Mouse (Mus musculus): ENCODE results near the gene Defb42.

The Defb42 gene

DNA sequence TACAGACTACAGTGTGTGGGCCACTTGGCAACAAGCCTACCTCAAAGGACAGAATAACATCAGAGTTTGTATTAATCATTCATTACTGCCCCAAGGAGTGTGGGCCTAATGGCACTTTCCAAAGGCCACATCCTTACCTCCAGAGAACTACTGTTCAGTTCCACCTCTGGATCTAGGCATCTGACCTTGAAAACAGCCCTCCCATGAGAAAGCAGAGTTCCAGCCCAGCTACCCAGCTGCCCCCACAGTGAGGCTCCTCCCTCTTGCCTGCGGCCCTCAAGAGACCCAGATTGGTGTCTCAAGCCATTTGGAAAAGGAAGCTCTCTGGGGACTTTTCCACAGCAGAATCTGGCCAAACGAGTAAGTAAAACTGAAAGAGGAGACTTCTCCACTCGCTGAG, at the start of gene Defb42:
Defb42 (plus strand) TSS at position 301 of the 400 bp plus-strand sequence.
- DNase-seq, result no peak

DNA sequence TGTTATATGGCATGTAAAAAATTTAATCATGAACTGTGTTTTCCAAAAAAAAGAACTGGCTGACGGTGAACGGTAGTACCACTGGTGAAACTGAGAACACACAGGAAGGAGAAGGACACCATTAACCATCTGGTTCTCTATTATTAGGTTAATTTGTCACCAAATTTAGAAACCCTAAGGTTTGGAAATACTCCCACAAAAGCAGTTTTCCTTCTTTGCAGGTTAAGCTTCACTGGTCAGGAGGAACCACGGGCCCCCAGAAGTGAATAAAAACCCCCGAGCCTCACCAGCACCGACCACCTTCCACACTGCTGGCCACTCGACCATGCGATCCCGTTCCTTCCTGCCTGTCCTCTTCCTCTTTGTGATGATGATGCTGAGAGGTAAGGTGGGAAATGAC, 49.0 kb upstream of the Defb42 start, which contains the start of gene Defb47:
Defb47 (plus strand) TSS at position 301 of the 400 bp plus-strand sequence.
- no peak for DNase-seq

DNA sequence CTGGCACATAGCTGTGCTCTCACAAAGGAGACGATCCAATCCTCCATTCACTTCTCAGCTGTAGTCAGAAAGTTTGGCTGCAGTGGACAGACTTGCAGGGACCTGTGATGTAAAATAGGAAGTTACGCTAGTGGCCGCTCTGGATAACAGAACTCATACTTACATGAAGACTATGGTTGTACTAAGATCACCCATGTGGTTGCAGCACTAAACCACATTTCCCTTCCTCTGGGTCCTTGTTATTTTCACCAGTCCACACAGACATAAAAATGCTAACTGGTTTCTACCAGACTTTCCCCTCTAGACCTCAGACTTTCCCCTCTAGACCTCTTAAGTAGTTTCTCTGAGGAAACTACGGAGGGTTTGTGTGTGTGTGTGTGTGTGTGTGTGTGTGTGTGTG, 47.8 kb upstream of the Defb42 start:
- DNase-seq, result no peak

DNA sequence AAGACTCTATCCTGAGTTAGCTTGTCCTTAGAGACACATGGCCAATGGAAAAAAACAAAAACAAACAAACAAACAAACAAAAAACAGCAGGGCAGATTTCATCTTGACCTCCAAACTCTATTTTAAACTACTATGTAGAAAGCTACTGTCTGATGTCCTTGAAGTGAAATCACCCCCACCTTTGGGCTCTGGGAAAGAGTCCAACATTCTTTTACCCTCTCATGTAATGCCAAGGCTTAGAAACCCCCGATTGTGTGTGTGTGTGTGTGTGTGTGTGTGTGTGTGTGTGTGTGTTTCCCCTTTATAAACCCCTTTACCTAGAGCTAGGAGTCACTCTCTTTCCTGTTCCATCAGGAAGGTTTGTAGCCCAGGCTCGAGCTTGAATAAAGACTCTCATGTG, 44.2 kb upstream of the Defb42 start:
- no peak for DNase-seq

DNA sequence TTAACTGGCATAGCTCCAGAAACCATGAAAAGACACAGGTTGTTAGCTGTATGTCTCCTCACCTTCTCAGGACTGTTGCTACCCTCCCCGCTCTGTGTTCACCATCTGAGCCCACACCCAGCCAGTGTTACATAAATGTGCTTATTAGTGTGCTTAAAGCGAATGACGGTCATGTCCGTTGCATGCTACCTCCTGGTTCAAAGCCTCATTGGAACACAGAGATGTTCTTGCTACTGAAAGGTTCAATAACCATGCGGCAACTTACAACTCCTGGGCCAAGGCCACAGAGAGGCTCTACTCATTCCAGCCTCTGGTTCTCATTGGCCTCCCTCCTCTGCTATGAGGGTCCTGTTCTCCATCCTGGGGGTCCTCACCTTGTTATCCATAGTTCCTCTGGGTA, 35.3 kb upstream of the Defb42 start, which contains the start of gene Defb43:
Defb43 (plus strand) TSS at position 301 of the 400 bp plus-strand sequence.
- DNase-seq, result no peak

DNA sequence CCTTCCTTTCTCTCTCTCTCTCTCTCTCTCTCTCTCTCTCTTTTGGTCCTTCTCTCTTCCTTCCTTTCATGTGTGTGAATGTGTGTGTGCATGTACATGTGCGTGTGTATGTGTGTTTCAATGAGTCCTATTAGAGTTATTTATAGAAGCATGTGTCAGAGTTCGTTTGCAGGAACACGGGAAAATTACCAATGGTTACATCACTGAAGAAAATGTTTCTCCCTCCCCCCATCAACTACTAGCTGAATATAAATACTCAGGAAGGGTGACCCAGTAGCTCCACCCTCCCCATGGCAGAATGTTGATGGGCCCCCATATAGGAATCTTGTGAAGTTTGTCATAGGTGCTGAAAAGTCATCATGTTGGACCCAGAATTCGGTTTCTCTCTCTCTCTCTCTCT, 33.7 kb upstream of the Defb42 start:
- DNase-seq, result no peak

DNA sequence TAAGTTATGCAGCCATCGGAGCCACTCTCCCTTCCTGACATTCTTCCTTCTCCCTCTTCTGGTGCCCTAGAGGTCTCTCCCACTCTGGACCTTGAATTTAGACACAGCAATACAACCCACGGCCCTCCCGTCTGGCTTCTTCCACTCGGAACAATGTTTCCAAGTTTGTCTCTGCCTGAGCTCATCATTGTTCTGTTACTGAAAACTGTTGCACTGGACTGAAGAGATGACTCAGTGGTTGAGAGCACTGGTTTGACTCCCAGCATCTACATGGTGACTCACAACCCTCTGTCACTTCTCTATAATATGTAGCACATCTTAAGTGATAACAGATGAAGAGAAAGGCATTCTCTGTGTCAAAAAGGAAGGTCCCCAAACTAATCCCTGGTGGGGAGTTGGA, 32.1 kb upstream of the Defb42 start:
- DNase-seq, result no peak

DNA sequence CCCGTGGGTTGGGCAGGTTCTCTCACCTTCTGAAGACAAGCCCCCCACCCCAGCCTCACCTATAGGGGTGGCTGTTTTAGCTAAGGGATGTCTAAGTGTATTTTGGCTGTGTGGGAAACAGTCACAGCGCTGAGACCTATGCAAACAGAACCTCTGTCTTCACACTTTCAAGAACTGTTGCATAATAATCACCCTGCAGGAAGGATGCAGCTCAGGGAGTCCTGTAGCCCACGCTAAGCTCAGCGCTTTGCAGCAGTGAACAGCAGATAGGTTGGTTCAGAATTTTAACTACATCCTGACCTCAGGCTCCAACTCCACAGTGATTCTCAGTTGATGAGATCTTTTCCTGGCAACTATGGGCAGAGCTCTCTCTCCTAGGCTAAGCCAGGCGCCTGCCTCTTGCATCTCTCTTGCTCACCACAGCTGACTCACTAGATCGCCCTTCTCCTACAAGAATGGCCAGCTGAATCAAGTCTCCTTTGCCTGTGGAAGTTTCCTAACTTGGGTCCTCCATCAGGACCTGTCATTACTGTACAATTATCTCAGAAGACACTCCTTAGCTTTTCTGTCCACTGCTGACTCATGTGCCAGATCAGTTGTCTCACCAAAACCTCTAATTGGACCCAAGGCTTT, 26.2 kb upstream of the Defb42 start:
- DNase-seq, result no peak

DNA sequence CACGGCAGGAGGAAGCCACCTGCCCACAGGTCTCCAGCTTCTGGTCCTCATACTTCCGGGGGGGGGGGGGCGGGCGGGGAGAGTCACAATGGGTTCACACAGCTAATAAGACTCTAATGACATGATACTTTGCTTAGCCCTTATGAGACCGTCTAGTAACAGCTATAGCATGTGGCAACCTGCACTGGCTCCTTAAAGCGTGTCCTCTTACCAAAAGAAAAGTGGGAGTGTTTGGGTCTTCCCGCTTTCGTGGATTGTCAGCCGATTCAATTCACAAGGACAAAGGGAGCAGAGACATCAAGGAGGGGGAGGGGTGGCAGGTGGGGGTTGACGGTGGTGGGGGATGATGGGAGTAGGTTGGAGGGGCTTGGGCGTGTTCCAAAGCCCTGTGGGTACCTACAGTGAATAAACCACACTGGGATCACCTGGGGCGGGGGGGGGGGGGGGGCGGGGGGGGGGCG, 3.1 kb downstream of the Defb42 start, which contains the start of gene Defb30:
Defb30 (minus strand) TSS at position 51 of the 461 bp plus-strand sequence.
- no peak for DNase-seq

DNA sequence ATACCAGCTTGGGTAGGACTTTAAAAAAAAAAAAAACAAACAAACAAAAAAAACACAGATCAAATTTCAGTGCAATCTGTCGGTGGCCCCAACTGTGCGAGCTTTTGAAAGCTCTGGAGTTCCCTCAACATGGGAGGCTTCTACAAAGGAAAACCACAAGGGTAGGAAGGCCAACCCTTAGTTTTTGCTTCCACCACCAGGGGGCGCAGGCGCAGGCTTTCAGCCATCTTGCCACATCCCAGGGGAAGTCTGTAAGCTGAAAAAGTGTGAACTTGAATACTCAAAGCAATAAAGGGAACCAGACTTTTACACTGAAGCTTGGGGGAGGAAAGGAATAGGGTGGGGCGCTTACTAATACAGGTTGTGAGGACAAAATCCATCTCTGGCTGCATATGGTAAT, 4.0 kb downstream of the Defb42 start:
- peak; percentile 24 to 25 for DNase-seq

DNA sequence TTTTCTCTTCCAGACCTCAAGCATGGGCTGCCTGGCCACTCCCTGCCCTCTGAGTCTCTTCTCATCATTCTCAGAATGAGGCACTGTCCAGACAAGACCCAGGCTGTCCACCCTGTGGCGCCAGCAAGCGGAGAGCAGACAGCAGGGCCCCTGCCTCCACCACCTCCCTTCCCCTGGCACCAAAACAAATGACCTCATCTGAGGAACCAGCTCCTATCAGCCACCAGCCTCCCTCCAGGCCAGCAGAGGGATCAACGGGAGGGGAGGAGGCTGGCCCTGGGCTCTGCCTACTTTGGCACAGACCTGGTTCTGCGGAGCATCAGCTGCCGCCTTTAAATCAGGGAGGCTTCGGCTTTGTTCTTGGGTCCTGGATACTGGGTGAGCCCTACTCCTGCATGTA, 7.9 kb downstream of the Defb42 start:
- no peak for DNase-seq

DNA sequence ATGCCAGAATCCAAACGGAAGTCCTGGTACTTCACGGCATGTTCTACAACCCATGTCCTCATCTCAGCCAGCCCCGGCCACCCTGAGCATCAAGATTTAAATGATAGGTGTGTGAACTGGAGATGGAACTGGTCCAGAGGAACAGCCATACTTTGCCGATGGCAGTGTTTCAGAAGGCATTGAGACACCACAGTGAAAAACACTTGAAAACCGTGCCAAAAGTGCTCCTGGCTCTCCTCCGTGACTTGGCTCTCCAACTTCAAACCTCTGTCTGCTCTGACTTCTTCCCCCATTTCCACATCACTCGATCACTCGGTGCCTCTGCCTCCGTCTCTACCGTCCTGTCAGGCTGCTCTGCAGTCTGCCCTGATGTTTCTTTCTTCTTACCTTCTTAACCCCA, 13.6 kb downstream of the Defb42 start:
- no peak for DNase-seq

DNA sequence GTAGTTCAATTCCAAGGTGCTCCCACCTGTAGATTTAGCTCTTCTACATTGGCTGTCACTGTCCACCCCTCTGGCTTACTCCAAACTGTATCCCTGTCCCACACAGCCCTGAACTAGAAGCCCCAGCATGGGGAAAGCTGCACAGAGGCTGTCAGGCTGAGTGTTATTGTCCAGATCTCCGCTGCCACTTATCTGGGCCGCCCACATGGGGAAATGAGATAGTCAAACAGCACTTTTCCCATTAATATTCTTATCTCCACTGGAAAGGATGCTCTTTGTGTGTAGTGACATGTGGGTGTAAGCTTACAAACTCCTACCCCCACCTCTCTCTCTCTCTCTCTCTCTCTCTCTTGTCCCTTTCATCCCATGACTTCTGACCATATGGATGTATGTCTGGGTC, 15.4 kb downstream of the Defb42 start:
- DNase-seq, result no peak

DNA sequence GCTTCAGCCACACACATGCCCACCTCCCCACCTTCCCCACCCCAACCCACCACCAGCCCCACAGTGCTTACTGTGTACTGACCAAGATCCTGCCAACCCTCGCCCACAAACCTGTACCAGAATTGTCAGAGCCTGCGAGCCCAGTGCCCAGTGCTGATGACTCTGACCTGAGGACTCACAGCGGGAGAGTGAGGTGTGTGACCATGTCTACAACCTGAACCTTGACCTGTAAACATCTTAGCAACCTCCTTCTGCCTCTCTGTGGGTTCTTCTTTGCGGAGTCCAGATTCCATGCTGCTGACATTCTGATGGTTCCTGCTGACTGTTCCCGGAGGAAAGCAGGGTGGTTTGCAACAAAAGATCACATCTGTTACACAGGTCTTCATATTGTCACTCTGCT, 18.6 kb downstream of the Defb42 start:
- DNase-seq, result no peak

DNA sequence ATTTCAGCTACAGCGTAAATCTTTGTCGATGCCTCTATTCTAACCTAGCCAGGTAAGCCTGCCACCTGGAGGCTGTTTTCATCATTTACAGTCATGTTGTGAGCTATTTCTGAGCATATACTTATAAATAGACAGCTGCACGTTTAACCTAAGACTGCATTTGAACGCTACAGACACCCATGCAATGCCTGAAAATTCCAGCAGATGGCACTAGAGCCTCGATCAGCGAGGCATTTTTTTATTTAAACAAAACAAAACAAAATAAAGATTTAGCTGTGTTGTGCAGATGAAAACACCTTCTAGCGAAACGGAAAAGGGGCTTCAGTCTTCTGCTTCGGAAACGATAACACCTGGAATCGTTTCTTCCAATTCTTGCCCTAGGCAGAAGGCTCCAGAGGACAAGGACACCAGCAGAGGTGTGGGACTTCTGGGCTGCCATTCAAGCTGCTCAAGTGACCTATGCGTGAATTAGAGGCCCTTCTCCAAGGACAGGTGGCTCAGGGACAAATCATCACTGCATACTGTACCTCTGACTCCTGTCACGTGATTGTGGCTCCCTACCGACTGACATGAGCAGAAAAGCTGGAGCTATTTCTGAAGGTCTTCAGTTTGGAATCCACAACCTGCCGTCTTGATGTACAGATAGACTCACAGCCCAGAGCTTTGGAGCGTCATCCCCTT, 20.0 kb downstream of the Defb42 start:
- DNase-seq, result no peak

DNA sequence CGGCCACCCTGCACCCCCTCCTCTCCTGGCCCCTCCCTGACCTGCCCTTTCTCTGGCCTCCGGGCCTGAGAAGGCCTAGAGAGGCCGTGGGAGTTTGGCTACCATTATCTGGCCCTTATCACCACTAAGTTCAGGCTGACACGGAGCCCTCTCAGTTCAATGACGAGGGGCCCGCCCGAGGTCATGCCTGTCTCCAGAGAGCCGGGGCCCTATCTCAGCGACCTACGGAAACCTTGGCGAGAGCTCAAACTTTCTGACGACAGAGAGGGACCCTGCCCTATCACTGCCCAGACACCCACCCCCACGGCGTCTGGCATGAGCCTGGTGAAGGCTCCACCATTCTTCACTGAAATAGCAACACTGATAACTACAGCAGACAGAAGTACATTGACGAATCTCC, 20.9 kb downstream of the Defb42 start:
- DNase-seq, result no peak
